Mouse (Mus musculus) heart, embryonic 11.5 days (tissue): ENCODE data around the gene Mslnl. TPM values are rescaled to one million over a fixed set of nuclear protein-coding genes. Genes with fewer than 3 reads are reported as not detected.
A peak's percentile ranks its signal among the peaks of the same experiment; 100 is the strongest.

Experiments used
- ATAC-seq: fragments of 200-750 bp; cut with Nextera tagmentation; replicated peaks from 2 replicates; pipeline ENCODE4 v1.8.0; 2017; ENCODE audit warnings: moderate library complexity; ENCODE audit not compliant: insufficient number of reproducible peaks, low FRiP score, low TSS enrichment
- H3K27ac ChIP-seq: fragments of 300-500 bp; sonication (generic); 2 replicates; pipeline ENCODE4 v1.5.1; 2014; ENCODE audit warnings: mild to moderate bottlenecking, low read depth, low read length
- H3K27me3 ChIP-seq: fragments of 300-500 bp; sonication (generic); 2 replicates; pipeline ENCODE4 v1.6.1; 2014; ENCODE audit warnings: mild to moderate bottlenecking, low read length, mixed read lengths; ENCODE audit not compliant: control insufficient read depth, insufficient read depth
- H3K36me3 ChIP-seq: fragments of 300-500 bp; sonication (generic); 2 replicates; pipeline ENCODE4 v1.6.1; 2014; ENCODE audit warnings: mild to moderate bottlenecking, low read length, moderate library complexity, mixed read lengths; ENCODE audit not compliant: control insufficient read depth, insufficient read depth
- H3K4me1 ChIP-seq: fragments of 300-500 bp; sonication (generic); 2 replicates; pipeline ENCODE4 v1.6.1; 2014; ENCODE audit warnings: low read length; ENCODE audit not compliant: control insufficient read depth, insufficient read depth
- H3K4me2 ChIP-seq: fragments of 300-500 bp; sonication (generic); 2 replicates; pipeline ENCODE4 v1.6.1; 2014; ENCODE audit warnings: mild to moderate bottlenecking, moderate library complexity
- H3K4me3 ChIP-seq: fragments of 300-500 bp; sonication (generic); 2 replicates; pipeline ENCODE4 v1.5.1; 2014; ENCODE audit warnings: low read depth, low read length
- H3K9ac ChIP-seq: fragments of 300-500 bp; sonication (generic); 2 replicates; pipeline ENCODE4 v1.6.1; 2014; ENCODE audit warnings: mild to moderate bottlenecking, low read depth, low read length, moderate library complexity
- H3K9me3 ChIP-seq: fragments of 300-500 bp; sonication (generic); replicated peaks from 2 replicates; pipeline ENCODE4 v1.6.1; 2016; ENCODE audit warnings: low read length; ENCODE audit not compliant: control insufficient read depth
- WGBS: fragments of 180-500 bp; shearing (Covaris S2); extraction: QIAGEN DNeasy Blood & Tissue Kit; methylation state at CpG from one replicate; pipeline ENCODE4 v1.1.7; 2014; ENCODE audit not compliant: insufficient replicate concordance; 5-methylcytosine and 5-hydroxymethylcytosine counted together
- polyA plus RNA-seq: library from polyadenylated mRNA; unstranded; fragments of >200 nt; fragmentation: Nextera tagmentation; extraction: Ambion mirVana; gene quantifications from 2 replicates; pipeline ENCODE4 v1.2.1, GENCODE M21; 2014

Gene Mslnl
- polyA plus RNA-seq, 1 experiment from 2014 or later = not detected

- H3K4me1 ChIP-seq = no peaks in the 10 kb centered on the region
- 35% methylated on average over 3 of the region's 3 CpGs for WGBS
- H3K4me3 ChIP-seq = no peak overlapping the region
- H3K36me3 ChIP-seq = no peaks in the 10 kb centered on the region
- no peak overlapping the region for H3K4me2 ChIP-seq
- no peak for ATAC-seq
- H3K9me3 ChIP-seq = no peaks in the 10 kb centered on the region
- peaks cover 2% of the 10 kb centered on the region; the same call in 1 of the 2 replicates for H3K27me3 ChIP-seq
- H3K27ac ChIP-seq = no peak overlapping the region
- H3K9ac ChIP-seq = no peak overlapping the region
These were observed 26.7 kb downstream of the Mslnl start for GRCm38 (mm10) chr17:25762591-25762990.

- Histone ChIP-seq H3K9ac (no peak overlapping the region), H3K4me1 (no peaks in the 10 kb centered on the region), H3K27me3 (peaks cover 7% of the 10 kb centered on the region), H3K36me3 (no peaks in the 10 kb centered on the region), H3K4me2 (no peak overlapping the region), H3K9me3 (no peaks in the 10 kb centered on the region), H3K4me3 (no peak overlapping the region), H3K27ac (no peak overlapping the region)
- no peak for ATAC-seq
- 64% methylated on average over 5 of the region's 5 CpGs for WGBS
These were observed 30.0 kb downstream of the Mslnl start for GRCm38 (mm10) chr17:25765886-25766285.

GRCm38 (mm10) chr17:25769331-25769730, 33.5 kb downstream of the Mslnl start:
- no peak for ATAC-seq
- Histone ChIP-seq H3K27me3 (peaks cover 7% of the 10 kb centered on the region), H3K9ac (no peak overlapping the region), H3K27ac (no peak overlapping the region), H3K4me2 (no peak overlapping the region), H3K36me3 (no peaks in the 10 kb centered on the region), H3K4me3 (no peak overlapping the region), H3K4me1 (peaks cover 3% of the 10 kb centered on the region), H3K9me3 (no peaks in the 10 kb centered on the region)
- WGBS = 65% methylated on average over 9 of the region's 9 CpGs

GRCm38 (mm10) chr17:25773549-25774120, 37.8 kb downstream of the Mslnl start, which contains the start of gene Narfl:
Gene Narfl, plus strand, starts transcription at chr17:25773776.
- H3K4me2 ChIP-seq = peak within 1 kb of the TSS; percentile 94
- 0 out of 2 replicates have a peak, but pooled peaks cover 2% of the 10 kb centered on the region for H3K36me3 ChIP-seq
- WGBS = under 1% methylated on average over 37 of the region's 37 CpGs
- H3K4me1 ChIP-seq = peaks cover 6% of the 10 kb centered on the region
- no peaks in the 10 kb centered on the region for H3K9me3 ChIP-seq
- ATAC-seq = peak; percentile 69; the same call in 1 of the 2 replicates
- H3K9ac ChIP-seq = peak within 1 kb of the TSS; percentile 92
- peak within 1 kb of the TSS; percentile 88 for H3K4me3 ChIP-seq
- no peak within 1 kb of the TSS for H3K27ac ChIP-seq
- H3K27me3 ChIP-seq = peaks cover 5% of the 10 kb centered on the region; the same call in 1 of the 2 replicates

- Histone ChIP-seq H3K4me2 (no peak overlapping the region), H3K36me3 (0 out of 2 replicates have a peak, but pooled peaks cover 2% of the 10 kb centered on the region), H3K4me1 (peaks cover 6% of the 10 kb centered on the region), H3K27me3 (no peaks in the 10 kb centered on the region), H3K9me3 (no peaks in the 10 kb centered on the region), H3K9ac (no peak overlapping the region), H3K4me3 (no peak overlapping the region), H3K27ac (no peak overlapping the region)
- 82% methylated on average over 10 of the region's 10 CpGs for WGBS
- ATAC-seq = no peak
These were observed 39.6 kb downstream of the Mslnl start for GRCm38 (mm10) chr17:25775318-25776062.

- 91% methylated on average over 5 of the region's 5 CpGs for WGBS
- ATAC-seq = no peak
- H3K36me3 ChIP-seq = peaks cover 18% of the 10 kb centered on the region
These were observed 42.1 kb downstream of the Mslnl start for GRCm38 (mm10) chr17:25777948-25778347.

GRCm38 (mm10) chr17:25781339-25781738, 45.5 kb downstream of the Mslnl start:
- Histone ChIP-seq H3K27me3 (no peaks in the 10 kb centered on the region), H3K36me3 (peaks cover 18% of the 10 kb centered on the region), H3K4me2 (no peak overlapping the region), H3K27ac (no peak overlapping the region), H3K4me1 (peaks cover 12% of the 10 kb centered on the region), H3K4me3 (no peak overlapping the region), H3K9me3 (no peaks in the 10 kb centered on the region), H3K9ac (no peak overlapping the region)
- ATAC-seq = no peak
- WGBS = 76% methylated on average over 6 of the region's 6 CpGs

More at GRCm38 (mm10) chr17:25777948-25778347, 42.1 kb downstream of the Mslnl start:
- no peak overlapping the region for H3K4me3 ChIP-seq
- peaks cover 6% of the 10 kb centered on the region for H3K4me1 ChIP-seq
- no peak overlapping the region for H3K9ac ChIP-seq
- H3K27me3 ChIP-seq = no peaks in the 10 kb centered on the region
- H3K27ac ChIP-seq = no peak overlapping the region
- no peak overlapping the region for H3K4me2 ChIP-seq
- H3K9me3 ChIP-seq = no peaks in the 10 kb centered on the region

GRCm38 (mm10) chr17:25783086-25783485, 47.2 kb downstream of the Mslnl start:
- Histone ChIP-seq H3K27ac (no peak overlapping the region), H3K4me3 (no peak overlapping the region), H3K9ac (no peak overlapping the region), H3K9me3 (no peaks in the 10 kb centered on the region), H3K4me1 (peaks cover 12% of the 10 kb centered on the region), H3K36me3 (peaks cover 20% of the 10 kb centered on the region), H3K27me3 (no peaks in the 10 kb centered on the region), H3K4me2 (no peak overlapping the region)
- ATAC-seq = no peak
- 77% methylated on average over 7 of the region's 7 CpGs for WGBS
